Mouse (Mus musculus): Measurements from ENCODE around the gene Hacd3. TPM values are rescaled to one million over a fixed set of nuclear protein-coding genes. Genes with fewer than 3 reads are reported as not detected.

The Hacd3 gene
- total RNA-seq, 2 experiments from 2014 or later = 177 TPM

GRCm38 (mm10) chr9:64960117-64960977 is 61.1 kb downstream of the Hacd3 start, which contains the start of gene Ints14:
Gene Ints14, plus strand, starts transcription at chr9:64960905.
- intact Hi-C loops (cut with DNase I) = loop anchor here (2.0 to 10.0 kb wide), 4 partner anchors 58 to 686 kb away; partner anchors contain the start of gene Dis3l
- DNase-seq (ENCODE audit: low spot score in 2 of 2) = peak; percentile 96 to 97

GRCm38 (mm10) chr9:64957276-64957675 is 64.2 kb downstream of the Hacd3 start:
- intact Hi-C loops (cut with DNase I) = no loop called here
- DNase-seq (ENCODE audit: low spot score in 2 of 2) = no peak

- intact Hi-C loops (cut with DNase I) = no loop called here
- peak in 1 of 2 experiments; percentile 41 for DNase-seq (ENCODE audit: low spot score in 2 of 2)
Observed at GRCm38 (mm10) chr9:64956337-64956736, 65.2 kb downstream of the Hacd3 start.

- no peak for DNase-seq (ENCODE audit: low spot score in 2 of 2)
- intact Hi-C loops (cut with DNase I) = no loop called here
Observed at GRCm38 (mm10) chr9:64953190-64953589, 68.3 kb downstream of the Hacd3 start.

- DNase-seq (ENCODE audit: low spot score in 2 of 2) = no peak
- intact Hi-C loops (cut with DNase I) = no loop called here
Observed at GRCm38 (mm10) chr9:64952055-64952454, 69.4 kb downstream of the Hacd3 start.

GRCm38 (mm10) chr9:64951161-64951657 is 70.3 kb downstream of the Hacd3 start, which contains the start of gene Slc24a1:
Gene Slc24a1, minus strand, starts transcription at chr9:64951607.
- intact Hi-C loops (cut with DNase I) = no loop called here
- DNase-seq (ENCODE audit: low spot score in 2 of 2) = no peak

GRCm38 (mm10) chr9:64947483-64948095 is 73.9 kb downstream of the Hacd3 start:
- DNase-seq (ENCODE audit: low spot score in 2 of 2) = no peak
- intact Hi-C loops (cut with DNase I) = no loop called here

GRCm38 (mm10) chr9:64943997-64944396 is 77.5 kb downstream of the Hacd3 start:
- intact Hi-C loops (cut with DNase I) = no loop called here

GRCm38 (mm10) chr9:64941650-64942049 is 79.8 kb downstream of the Hacd3 start:
- intact Hi-C loops (cut with DNase I) = no loop called here
- DNase-seq (ENCODE audit: low spot score in 2 of 2) = no peak

More at GRCm38 (mm10) chr9:64943997-64944396, 77.5 kb downstream of the Hacd3 start:
- no peak for DNase-seq (ENCODE audit: low spot score in 2 of 2)

- DNase-seq (ENCODE audit: low spot score in 2 of 2) = no peak
- intact Hi-C loops (cut with DNase I) = no loop called here
Observed at GRCm38 (mm10) chr9:64940731-64941346, 80.7 kb downstream of the Hacd3 start.

- intact Hi-C loops (cut with DNase I) = no loop called here
- no peak for DNase-seq (ENCODE audit: low spot score in 2 of 2)
Observed at GRCm38 (mm10) chr9:64939790-64940189, 81.7 kb downstream of the Hacd3 start.

- intact Hi-C loops (cut with DNase I) = no loop called here
- no peak for DNase-seq (ENCODE audit: low spot score in 2 of 2)
Observed at GRCm38 (mm10) chr9:64939281-64939680, 82.2 kb downstream of the Hacd3 start.

- intact Hi-C loops (cut with DNase I) = no loop called here
- DNase-seq (ENCODE audit: low spot score in 2 of 2) = no peak
Observed at GRCm38 (mm10) chr9:64938535-64938934, 83.0 kb downstream of the Hacd3 start.

- intact Hi-C loops (cut with DNase I) = no loop called here
Observed at GRCm38 (mm10) chr9:64937491-64937890, 84.0 kb downstream of the Hacd3 start.

More at GRCm38 (mm10) chr9:64937491-64937890, 84.0 kb downstream of the Hacd3 start:
- DNase-seq (ENCODE audit: low spot score in 2 of 2) = no peak

Small RNA genes lying within 50 kb of the gene (microRNA-seq; reads per million reads assigned to microRNA genes)
- 0 reads per million in 2 experiments for gene Gm25640

Other genes starting within 250 kb of the Hacd3 start
- gene Dennd4a, start 210.4 kb downstream of the Hacd3 start, total RNA-seq (2021) = 10 to 100 TPM; 61.8 to 68.9 TPM
- under 1 TPM; 0.15 to 0.26 TPM for gene Slc24a1, start 70.1 kb downstream of the Hacd3 start, total RNA-seq (2021)
- 10 to 100 TPM; 21.5 to 21.8 TPM for gene Ints14, start 60.8 kb downstream of the Hacd3 start, total RNA-seq (2021)
- 100 to 1,000 TPM; 134 to 141 TPM for gene Dpp8, start 10.7 kb upstream of the Hacd3 start, total RNA-seq (2021)
- 10 to 100 TPM; 20.5 to 26.1 TPM for gene Igdcc4, start 79.8 kb upstream of the Hacd3 start, total RNA-seq (2021)
- gene Igdcc3, start 119.5 kb upstream of the Hacd3 start, total RNA-seq (2021) = 1 to 10 TPM; 2.8 to 3.8 TPM
- gene Parp16, start 173.7 kb upstream of the Hacd3 start, total RNA-seq (2021) = 1 to 10 TPM; 3.1 to 3.9 TPM
- not detected for gene Cilp, start 243.5 kb upstream of the Hacd3 start, total RNA-seq (2021)

Measured in left cerebral cortex, postnatal 14 days (tissue).